Mouse (Mus musculus): ENCODE results near the gene Rrp9. TPM values are rescaled to one million over a fixed set of nuclear protein-coding genes. Genes with fewer than 3 reads are reported as not detected.
"Not testable (repeated sequence)": the region's sequence is repeated elsewhere in the genome, so short reads cannot be mapped to it uniquely, and the experiment has no call there.

The Rrp9 gene
- total RNA-seq, 2 experiments from 2014 or later, result 19.3 to 20.3 TPM

GRCm38 (mm10) chr9:106472321-106472720 is 3.4 kb upstream of the Rrp9 start:
- intact Hi-C loops (cut with DNase I), result no loop called here

GRCm38 (mm10) chr9:106473081-106473752 is 2.5 kb upstream of the Rrp9 start:
- intact Hi-C loops (cut with DNase I), result no loop called here
- DNase-seq, result peak; percentile 4 to 5

More at GRCm38 (mm10) chr9:106472321-106472720, 3.4 kb upstream of the Rrp9 start:
- DNase-seq, result peak; percentile 17 to 22

- intact Hi-C loops (cut with DNase I), result loop anchor here (2.0 kb wide), 1 partner anchor 45 kb away; the partner anchor contains the start of gene Rpl29
- peak; percentile 3 to 5 for DNase-seq
These were observed 2.0 kb upstream of the Rrp9 start for GRCm38 (mm10) chr9:106473753-106474105.

DNA sequence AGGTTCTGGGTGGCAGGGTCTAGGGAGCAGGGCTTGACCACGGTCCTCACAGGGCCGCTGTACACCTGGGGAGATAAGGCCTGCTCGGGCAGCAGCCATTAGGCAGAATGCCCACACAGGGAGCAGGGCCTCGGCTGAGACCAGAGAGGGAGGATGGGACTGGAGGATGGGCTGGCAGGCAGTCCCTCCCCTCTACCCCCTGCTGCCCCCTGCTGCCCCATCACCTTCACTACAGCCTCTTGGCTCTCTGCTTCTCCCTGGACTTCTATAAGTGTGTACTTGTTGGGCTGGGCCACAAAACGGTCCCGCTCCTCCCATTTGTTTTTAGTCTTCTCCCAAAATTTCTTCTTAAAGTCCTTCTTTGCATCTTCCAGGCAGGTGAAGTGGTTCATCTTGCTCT is 1.3 kb upstream of the Rrp9 start:
- peak; percentile 75 to 81 for DNase-seq
- intact Hi-C loops (cut with DNase I), result loop anchor here (2.0 kb wide), 1 partner anchor 46 kb away; the partner anchor contains the start of gene Rpl29

DNA sequence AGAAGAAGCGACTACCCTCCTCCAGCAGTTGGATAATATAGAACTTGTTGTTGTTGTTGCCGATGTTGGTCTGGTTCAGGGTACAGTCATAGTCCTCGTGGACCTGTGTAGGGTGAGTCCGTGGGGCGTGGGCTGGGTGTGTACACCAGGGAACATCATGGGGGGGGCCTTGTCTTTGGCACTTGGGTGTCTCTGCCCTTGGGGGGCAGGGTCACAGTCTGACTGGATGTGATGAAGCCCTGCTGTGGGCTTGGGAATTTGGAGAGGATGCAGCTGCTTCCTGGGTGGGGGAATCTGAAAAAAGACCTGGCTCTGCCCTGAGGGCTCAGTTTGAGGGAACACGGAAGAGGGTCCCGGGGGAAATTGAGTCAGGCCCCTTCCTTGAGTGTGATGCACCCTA is 717 bp upstream of the Rrp9 start:
- intact Hi-C loops (cut with DNase I), result loop anchor here (2.0 to 5.0 kb wide), 3 partner anchors 46 to 168 kb away; partner anchors contain the start of genes Dusp7 and Rpl29
- DNase-seq, result peak; percentile 48 to 56

DNA sequence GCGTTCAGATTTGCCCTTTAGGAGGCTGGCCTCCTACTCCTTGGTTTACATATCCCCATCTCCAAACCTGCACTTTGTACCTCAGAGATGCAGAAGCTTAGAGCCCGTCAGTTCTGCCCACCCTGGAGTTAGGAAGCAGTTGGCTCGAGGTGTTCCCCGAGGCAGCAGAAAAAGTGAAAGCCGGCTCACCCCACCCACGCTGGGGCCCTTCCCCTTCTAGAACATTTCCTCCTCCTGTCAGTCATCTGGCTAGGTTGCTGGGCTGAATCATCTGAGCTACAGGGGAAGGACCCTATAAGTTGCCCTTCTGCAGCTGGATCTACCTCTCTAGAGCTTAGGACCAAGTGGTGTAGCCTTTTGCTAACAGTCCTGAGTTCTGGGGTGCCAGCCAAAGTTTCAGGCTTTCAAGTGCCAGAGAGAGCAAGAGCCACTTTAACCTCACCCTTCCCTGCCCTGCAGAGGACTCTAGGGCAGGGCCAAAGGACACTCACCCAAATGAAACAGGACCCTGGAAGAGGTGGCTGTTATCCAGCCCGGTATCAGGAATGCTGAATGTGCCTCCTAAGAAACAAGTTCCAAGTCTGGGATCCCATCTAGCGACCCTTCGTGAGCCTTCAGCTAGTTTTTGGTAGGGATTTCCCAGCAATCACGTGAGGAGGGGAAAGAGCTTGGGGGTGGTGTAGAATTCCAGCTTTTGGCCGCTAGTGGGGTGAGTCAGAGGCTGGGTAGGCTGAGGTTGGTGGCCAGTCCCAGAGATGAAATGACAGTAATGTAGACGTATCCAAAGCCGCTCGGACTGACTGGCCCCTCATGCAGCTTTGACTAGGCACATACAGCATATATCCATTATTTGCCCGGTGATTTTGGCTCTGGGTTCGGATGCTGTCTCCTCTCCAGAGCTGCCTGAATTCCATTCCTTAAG is 500 bp downstream of the Rrp9 start:
- intact Hi-C loops (cut with DNase I), result loop anchor here (1.0 to 5.0 kb wide), 4 partner anchors 28 to 187 kb away; partner anchors contain the start of gene Dusp7
- peak; percentile 63 to 68 for DNase-seq

DNA sequence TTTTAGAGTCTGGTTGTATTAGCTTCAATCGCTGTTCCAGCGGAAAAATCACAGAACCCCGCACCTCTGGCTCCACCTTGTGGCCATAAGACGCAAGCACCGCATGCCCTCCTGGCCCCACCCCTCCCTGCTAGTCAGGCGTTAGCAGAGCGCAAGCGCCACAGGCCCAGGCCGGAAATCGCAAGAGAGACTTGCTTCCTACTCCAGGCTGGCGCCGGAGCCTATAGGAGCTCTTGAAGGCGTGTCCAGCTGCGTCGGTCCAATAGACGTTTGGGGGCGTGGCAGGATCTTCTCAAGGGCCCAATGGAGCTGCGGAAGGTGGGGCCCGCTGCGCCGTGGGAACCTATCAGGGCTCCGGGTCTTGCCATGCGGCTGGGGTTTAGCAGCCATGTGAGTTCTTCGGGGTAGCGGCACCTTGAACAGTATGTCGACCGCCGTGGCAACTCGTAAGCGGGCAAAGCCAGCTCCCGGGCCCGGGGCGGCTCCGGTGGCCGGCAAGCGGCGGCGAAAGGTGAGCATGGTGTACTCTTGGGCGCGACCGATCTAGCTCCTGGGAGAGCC is 1.2 kb downstream of the Rrp9 start, which contains the start of gene Parp3:
Gene Parp3 (minus strand): TSS at position 26 of the 561 bp plus-strand sequence.
- peak; percentile 97 to 98 for DNase-seq
- intact Hi-C loops (cut with DNase I), result loop anchor here (1.0 to 5.0 kb wide), 4 partner anchors 29 to 188 kb away; partner anchors contain the start of gene Dusp7

GRCm38 (mm10) chr9:106477649-106478048 is 1.9 kb downstream of the Rrp9 start:
- intact Hi-C loops (cut with DNase I), result loop anchor here (2.0 to 5.0 kb wide), 3 partner anchors 110 to 189 kb away; partner anchors contain the start of gene Dusp7
- no peak for DNase-seq

DNA sequence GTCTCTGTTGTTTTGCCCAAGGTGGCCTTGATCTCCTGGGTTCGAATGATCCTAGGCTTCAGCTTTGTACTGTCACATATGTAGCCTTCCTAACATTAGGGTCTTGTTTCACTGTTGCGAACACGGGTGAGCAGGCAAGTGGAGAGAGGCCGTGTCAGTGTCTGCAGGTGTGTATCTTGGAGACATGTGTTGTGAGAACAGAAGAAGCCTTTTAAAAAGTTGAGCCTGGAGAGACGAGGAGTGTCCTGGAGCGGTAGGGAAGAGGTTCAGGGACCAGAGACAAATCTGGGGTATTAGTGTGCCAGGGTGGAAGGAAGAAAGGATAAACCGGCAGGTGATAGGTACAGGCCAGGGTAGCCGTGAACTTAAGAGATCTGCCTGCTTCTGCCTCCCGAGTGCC is 2.3 kb downstream of the Rrp9 start:
- intact Hi-C loops (cut with DNase I), result loop anchor here (5.0 kb wide), 2 partner anchors 111 to 171 kb away; partner anchors contain the start of gene Dusp7
- DNase-seq, result no peak

DNA sequence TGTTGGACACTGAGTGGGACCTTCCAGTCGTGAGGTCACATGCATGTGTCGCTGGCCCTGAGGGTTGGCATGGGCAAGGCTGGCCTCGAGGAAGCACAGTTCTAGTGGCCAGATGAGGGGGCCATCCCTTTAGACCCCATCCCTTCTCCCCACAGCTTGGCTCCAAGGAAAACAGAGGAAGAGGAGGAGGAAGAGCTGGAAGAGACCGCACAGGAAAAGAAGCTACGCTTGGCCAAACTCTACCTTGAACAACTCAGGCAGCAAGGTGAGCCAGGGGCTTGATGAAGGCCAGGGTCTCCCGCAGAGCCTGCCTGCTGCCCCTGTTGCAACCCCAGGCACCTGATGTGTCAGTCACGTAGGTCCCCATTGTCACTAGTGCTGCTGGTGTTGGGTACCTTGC is 4.8 kb downstream of the Rrp9 start:
- DNase-seq, result no peak
- intact Hi-C loops (cut with DNase I), result no loop called here

DNA sequence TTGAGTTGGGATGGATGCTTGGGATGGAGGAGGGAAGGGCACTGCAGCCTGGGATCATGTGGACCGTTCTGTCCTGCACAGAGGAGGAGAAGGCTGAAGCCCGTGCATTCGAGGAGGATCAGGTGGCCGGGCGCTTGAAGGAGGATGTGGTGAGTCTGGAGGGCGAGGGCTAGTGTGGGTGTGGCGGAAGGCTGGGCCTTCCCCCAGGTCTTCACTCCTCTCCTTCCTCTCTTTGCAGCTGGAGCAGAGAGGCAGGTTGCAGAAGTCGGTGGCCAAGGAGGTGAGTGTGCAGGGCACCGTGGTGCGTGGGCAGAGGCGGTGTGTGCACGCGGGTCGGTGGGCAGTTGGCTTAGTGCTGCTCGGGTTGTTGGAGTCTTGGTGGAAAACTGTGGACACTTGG is 5.3 kb downstream of the Rrp9 start:
- no peak for DNase-seq
- intact Hi-C loops (cut with DNase I), result no loop called here

- intact Hi-C loops (cut with DNase I), result no loop called here
- peak in 1 of 2 experiments; percentile 0 for DNase-seq
These were observed 5.9 kb downstream of the Rrp9 start for GRCm38 (mm10) chr9:106481676-106482075.

- no peak for DNase-seq
- intact Hi-C loops (cut with DNase I), result no loop called here
These were observed 6.9 kb downstream of the Rrp9 start for GRCm38 (mm10) chr9:106482578-106483115.

DNA sequence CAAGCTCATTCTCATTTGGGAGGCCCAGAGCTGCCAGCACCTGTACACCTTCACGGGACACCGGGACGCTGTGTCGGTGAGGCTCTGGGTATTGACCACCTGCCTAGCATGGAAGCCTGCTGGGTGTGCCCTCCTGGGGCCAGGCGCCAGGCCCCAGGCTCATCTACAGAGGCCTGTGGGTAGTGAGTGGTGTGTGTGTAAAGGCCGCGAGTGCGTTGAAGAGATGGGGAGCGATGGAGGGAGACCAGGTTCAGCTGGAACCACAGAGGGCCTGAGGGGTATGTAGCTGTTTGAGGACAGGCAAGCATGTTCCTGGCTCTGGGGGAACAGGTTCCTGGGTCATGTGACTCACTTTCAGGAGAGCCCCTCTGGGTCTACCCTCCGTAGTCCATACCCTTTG is 7.4 kb downstream of the Rrp9 start:
- peak in 1 of 2 experiments; percentile 0 for DNase-seq
- intact Hi-C loops (cut with DNase I), result no loop called here

DNA sequence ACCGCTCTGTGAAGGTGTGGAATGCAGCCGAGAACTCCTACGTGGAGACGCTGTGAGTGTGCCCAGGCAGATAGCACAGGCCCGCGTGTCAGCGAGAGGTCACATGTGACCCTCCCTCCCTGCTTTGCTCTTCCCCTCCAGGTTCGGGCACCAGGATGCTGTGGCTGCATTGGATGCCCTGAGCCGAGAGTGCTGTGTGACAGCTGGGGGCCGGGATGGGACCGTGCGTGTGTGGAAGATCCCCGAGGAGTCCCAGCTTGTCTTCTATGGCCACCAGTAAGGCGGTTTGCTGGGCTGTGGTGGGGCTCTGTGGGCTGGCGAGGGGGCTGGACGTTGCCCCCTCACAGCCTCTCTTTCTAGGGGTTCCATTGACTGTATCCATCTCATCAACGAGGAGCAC is 7.8 kb downstream of the Rrp9 start:
- intact Hi-C loops (cut with DNase I), result no loop called here
- peak in 1 of 2 experiments; percentile 0 for DNase-seq

GRCm38 (mm10) chr9:106485076-106485475 is 9.3 kb downstream of the Rrp9 start:
- intact Hi-C loops (cut with DNase I), result no loop called here
- no peak for DNase-seq

DNA sequence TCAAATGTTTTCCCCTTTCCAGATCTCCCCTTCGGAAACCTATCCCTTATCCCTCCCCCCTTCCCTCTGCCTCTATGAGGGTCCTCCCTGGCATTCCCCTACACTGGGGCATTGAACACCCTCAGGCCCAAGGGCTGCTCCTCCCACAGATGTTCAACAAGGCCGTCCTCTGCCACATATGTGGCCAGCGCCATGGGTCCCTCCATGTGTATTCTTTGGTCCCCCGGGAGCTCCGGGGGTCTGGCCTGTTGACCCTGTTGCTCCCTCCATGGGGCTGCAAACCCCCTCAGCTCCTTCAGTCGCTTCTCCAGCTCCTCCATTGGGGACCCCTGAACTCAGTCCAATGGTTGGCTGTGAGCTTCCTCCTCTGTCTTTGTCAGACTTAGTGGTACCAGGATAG is 11.8 kb downstream of the Rrp9 start:
- intact Hi-C loops (cut with DNase I); DNase-seq: not testable (repeated sequence)

- DNase-seq, result no peak
- intact Hi-C loops (cut with DNase I), result no loop called here
These were observed 23.9 kb downstream of the Rrp9 start, which contains the start of gene Iqcf1 for GRCm38 (mm10) chr9:106499667-106500066. Gene Iqcf1, plus strand, starts transcription at chr9:106499967.

DNA sequence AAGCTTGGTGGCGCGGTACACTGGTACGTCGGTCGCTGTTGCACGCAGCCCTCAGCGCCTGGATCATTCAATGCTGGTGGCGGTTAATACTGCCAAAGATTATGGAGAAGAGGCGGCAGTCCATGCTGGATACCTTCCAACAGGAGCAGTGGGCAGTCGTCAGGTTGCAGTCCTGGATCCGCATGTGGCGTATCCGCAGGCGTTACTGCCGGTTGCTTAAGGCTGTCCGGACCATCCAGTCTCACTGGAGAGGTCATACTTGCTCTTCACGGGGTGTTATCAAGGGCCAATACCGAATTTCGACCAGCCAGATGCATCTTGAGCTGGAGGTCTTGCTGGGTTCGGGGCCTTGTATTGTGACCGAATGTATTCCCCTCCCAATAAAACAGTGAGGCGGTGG is 26.1 kb downstream of the Rrp9 start:
- no peak for DNase-seq
- intact Hi-C loops (cut with DNase I), result no loop called here

DNA sequence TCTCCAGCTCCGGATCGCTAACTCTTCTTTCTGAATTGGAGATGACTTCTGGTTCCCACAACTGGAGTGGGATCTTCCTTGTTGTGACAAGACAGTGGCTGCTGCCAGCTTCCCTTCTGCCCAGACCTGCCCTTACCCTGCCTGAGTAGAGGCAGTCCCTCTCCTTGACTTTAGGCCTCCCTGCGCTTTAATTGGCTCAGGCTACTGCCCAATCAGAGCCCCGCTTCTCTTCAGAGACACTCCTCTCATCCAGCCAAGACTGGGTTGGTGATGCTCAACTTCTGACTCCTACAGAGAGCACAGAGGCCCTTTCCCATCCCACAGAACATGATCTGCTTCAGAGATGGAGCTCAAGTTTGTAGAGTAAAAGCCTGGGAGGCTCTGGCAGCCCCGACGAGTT is 28.5 kb downstream of the Rrp9 start:
- intact Hi-C loops (cut with DNase I), result no loop called here
- no peak for DNase-seq
